Mouse (Mus musculus) forebrain, embryonic 12.5 days (tissue): ENCODE data around the gene Olfr671. TPM values are rescaled to one million over a fixed set of nuclear protein-coding genes. Genes with fewer than 3 reads are reported as not detected.
"Not testable (repeated sequence)": the region's sequence is repeated elsewhere in the genome, so short reads cannot be mapped to it uniquely, and the experiment has no call there.

ENCODE experiments used
- ATAC-seq: fragments of 200-750 bp; cut with Nextera tagmentation; 2 replicates; pipeline ENCODE4 v1.8.0; 2017; ENCODE audit warnings: moderate TSS enrichment; ENCODE audit not compliant: low FRiP score
- H3K27ac ChIP-seq: fragments of 300-500 bp; sonication (generic); 2 replicates; pipeline ENCODE4 v1.5.1; 2016; ENCODE audit warnings: mild to moderate bottlenecking
- H3K27me3 ChIP-seq: fragments of 300-500 bp; sonication (generic); 2 replicates; pipeline ENCODE4 v1.6.1; 2016; ENCODE audit warnings: mild to moderate bottlenecking
- H3K36me3 ChIP-seq: fragments of 300-500 bp; sonication (generic); replicated peaks from 2 replicates; pipeline ENCODE4 v1.6.1; 2016; ENCODE audit warnings: mild to moderate bottlenecking
- H3K4me1 ChIP-seq: fragments of 300-500 bp; sonication (generic); 2 replicates; pipeline ENCODE4 v1.6.1; 2016
- H3K4me2 ChIP-seq: fragments of 300-500 bp; sonication (generic); 2 replicates; pipeline ENCODE4 v1.6.1; 2016; ENCODE audit warnings: mild to moderate bottlenecking, moderate library complexity
- H3K4me3 ChIP-seq: fragments of 300-500 bp; sonication (generic); replicated peaks from 2 replicates; pipeline ENCODE4 v1.5.1; 2016; ENCODE audit warnings: mild to moderate bottlenecking
- H3K9ac ChIP-seq: fragments of 300-500 bp; sonication (generic); 2 replicates; pipeline ENCODE4 v1.6.1; 2016; ENCODE audit warnings: mild to moderate bottlenecking
- H3K9me3 ChIP-seq: fragments of 300-500 bp; sonication (generic); 2 replicates; pipeline ENCODE4 v1.6.1; 2016
- WGBS: fragments of 180-500 bp; shearing (Covaris S2); methylation state at CpG from one replicate; pipeline ENCODE4 v1.1.7; 2016; 5-methylcytosine and 5-hydroxymethylcytosine counted together
- polyA plus RNA-seq: library from polyadenylated mRNA; unstranded; fragments of >200 nt; fragmentation: Nextera tagmentation; extraction: Ambion mirVana; gene quantifications from 2 replicates; pipeline ENCODE4 v1.2.1, GENCODE M21; 2016

Olfr671 gene
- polyA plus RNA-seq: not detected in 2 replicates

DNA sequence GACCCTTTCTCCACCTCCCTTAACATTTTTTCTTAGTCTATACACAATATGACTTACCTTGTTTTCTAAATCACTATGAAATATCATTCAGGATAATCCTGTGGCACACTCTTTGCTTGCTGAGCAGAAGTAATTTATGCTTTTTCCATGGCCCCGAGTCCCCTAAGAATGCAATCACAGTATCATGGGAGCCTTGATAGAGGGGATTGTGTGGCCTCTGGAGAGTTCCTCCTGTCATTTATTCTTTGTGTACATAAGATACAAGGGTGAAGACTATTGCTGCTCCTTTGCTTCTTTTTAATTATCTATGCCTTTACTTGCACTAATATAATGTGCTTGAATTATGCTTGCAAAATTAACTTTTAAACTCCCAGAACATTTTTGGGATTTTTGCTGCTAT is at the start of gene Olfr671:
TSS of gene Olfr671 (minus strand) at position 101 of the 400 bp plus-strand sequence.
- WGBS: 77% methylated on average over 1 of the region's 1 CpGs
- no peak for ATAC-seq

DNA sequence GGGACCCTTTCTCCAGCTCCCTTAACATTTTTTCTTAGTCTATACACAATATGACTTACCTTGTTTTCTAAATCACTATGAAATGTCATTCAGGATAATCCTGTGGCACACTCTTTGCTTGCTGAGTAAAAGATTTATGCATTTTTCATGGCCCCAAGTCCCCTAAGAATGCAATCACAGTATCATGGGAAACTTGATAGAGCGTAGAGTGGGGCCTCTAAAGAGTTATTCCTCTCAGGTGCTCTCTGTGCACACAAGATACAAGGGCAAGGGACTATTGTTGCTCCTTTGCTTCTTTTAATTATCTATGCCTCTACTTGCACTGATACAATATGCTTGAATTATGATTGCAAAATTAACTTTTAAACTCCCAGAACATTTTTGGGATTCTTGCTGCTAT is 49.4 kb upstream of the Olfr671 start, which contains the start of gene Olfr675:
TSS of gene Olfr675 (minus strand) at position 101 of the 400 bp plus-strand sequence.
- no peak for ATAC-seq
- no peak within 1 kb of the TSS for H3K4me3 ChIP-seq
- H3K4me1 ChIP-seq: no peaks in the 10 kb centered on the region
- H3K36me3 ChIP-seq: no peaks in the 10 kb centered on the region
- no peaks in the 10 kb centered on the region for H3K9me3 ChIP-seq
- no peak within 1 kb of the TSS for H3K27ac ChIP-seq
- no peaks in the 10 kb centered on the region for H3K27me3 ChIP-seq
- WGBS: 90% methylated on average over 1 of the region's 1 CpGs
- H3K4me2 ChIP-seq: no peak within 1 kb of the TSS
- H3K9ac ChIP-seq: no peak within 1 kb of the TSS

More for the DNA sequence above, at the start of gene Olfr671:
- no peak within 1 kb of the TSS for H3K4me3 ChIP-seq
- H3K36me3 ChIP-seq: no peaks in the 10 kb centered on the region
- H3K4me1 ChIP-seq: no peaks in the 10 kb centered on the region
- no peak within 1 kb of the TSS for H3K27ac ChIP-seq
- no peaks in the 10 kb centered on the region for H3K27me3 ChIP-seq
- H3K9ac ChIP-seq: no peak within 1 kb of the TSS
- no peak within 1 kb of the TSS for H3K4me2 ChIP-seq
- 0 out of 2 replicates have a peak, but pooled peaks cover 7% of the 10 kb centered on the region for H3K9me3 ChIP-seq

DNA sequence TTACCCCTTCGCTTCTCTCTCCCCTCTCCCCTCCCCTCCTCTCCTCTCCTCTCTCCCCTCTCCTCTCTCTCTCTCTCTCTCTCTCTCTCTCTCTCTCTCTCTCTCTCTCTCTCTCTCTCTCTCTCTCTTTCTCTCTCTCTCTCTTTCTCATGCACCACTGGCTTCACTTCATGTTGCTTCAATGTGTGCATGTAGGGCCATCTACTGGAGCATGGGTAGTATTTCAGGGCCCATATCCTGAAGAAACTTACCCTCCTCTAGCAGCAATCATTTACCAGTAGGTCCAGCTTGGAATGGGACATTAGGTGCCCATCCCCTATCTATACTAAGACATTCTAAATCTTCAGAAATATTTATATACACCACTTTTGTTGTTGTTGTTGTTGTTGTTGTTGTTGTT is 43.6 kb upstream of the Olfr671 start:
- 69% methylated on average over 1 of the region's 1 CpGs for WGBS
- ATAC-seq: no peak
- no peaks in the 10 kb centered on the region for H3K4me1 ChIP-seq
- no peak overlapping the region for H3K4me2 ChIP-seq
- no peak overlapping the region for H3K4me3 ChIP-seq
- no peaks in the 10 kb centered on the region for H3K27me3 ChIP-seq
- H3K27ac ChIP-seq: no peak overlapping the region
- no peaks in the 10 kb centered on the region for H3K9me3 ChIP-seq
- H3K36me3 ChIP-seq: no peaks in the 10 kb centered on the region
- no peak overlapping the region for H3K9ac ChIP-seq

DNA sequence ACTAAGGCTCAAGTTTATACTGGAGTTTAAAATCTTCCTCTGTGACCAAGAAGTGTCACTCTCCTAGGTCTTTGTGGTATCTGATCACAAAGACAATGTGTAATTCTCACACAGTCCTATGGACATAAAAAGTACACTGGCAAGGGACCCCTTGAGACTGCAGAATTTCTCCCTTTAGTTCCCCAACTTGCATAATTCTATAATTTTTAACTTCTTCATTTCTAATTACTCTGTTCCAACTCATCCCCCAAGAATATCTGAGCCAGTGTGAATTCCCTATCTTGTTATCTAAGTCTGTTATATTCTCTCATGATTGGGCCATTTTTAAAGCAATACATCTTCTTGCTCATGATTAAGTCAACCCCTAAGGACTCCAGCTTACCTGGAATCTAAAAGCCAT is 23.0 kb upstream of the Olfr671 start, which contains the start of gene Olfr672:
TSS of gene Olfr672 (minus strand) at position 101 of the 400 bp plus-strand sequence.
- Histone ChIP-seq H3K9ac (no peak within 1 kb of the TSS), H3K4me2 (no peak within 1 kb of the TSS), H3K27me3 (no peaks in the 10 kb centered on the region), H3K27ac (no peak within 1 kb of the TSS), H3K4me1 (no peaks in the 10 kb centered on the region), H3K36me3 (no peaks in the 10 kb centered on the region), H3K4me3 (no peak within 1 kb of the TSS), H3K9me3 (no peaks in the 10 kb centered on the region)
- no peak for ATAC-seq

DNA sequence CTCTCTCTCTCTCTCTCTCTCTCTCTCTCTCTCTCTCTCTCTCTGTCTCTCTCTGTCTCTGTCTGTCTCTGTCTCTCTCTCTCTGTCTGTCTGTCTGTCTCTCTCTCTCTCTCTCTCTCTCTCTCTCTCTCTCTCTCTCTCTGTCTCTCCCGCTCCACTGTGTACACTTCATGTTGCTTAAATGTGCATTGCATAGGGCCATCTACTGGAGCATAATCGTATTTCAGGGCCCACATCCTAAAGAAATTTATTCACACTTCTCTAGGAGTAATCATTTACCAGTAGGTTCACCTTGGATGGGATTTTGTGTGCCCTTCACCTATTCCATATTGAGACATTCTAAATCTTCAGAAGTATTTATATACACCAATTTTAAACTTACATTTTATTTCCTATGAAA is 6.4 kb downstream of the Olfr671 start:
- not testable (repeated sequence) for H3K4me2 ChIP-seq, H3K9me3 ChIP-seq, H3K27ac ChIP-seq, ATAC-seq, H3K9ac ChIP-seq, H3K4me3 ChIP-seq, H3K4me1 ChIP-seq, H3K27me3 ChIP-seq, H3K36me3 ChIP-seq
- 76% methylated on average over 2 of the region's 2 CpGs for WGBS

DNA sequence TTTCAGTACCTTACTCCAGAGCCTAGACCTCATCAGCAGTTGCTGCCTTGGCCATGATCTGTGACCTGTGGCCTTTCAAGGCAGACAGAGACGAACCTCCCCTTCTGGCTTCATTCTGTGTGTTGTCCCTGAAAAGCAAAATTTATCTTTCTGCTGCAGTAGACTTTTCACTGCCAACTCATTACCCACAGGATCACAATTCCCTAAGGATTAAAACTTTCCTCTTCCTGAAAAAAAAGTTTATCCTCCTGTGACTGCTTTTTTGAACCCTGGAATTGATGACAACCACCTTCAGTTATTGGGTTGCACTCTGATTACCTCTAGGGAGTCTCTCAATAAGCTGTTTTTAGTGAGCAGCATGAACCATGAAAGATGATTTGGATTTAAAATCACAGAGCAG is 16.4 kb downstream of the Olfr671 start, which contains the start of gene Olfr670:
TSS of gene Olfr670 (minus strand) at position 101 of the 400 bp plus-strand sequence.
- H3K9me3 ChIP-seq: no peaks in the 10 kb centered on the region
- H3K9ac ChIP-seq: no peak within 1 kb of the TSS
- H3K4me3 ChIP-seq: no peak within 1 kb of the TSS
- H3K27me3 ChIP-seq: no peaks in the 10 kb centered on the region
- no peak for ATAC-seq
- H3K4me1 ChIP-seq: no peaks in the 10 kb centered on the region
- H3K36me3 ChIP-seq: no peaks in the 10 kb centered on the region
- WGBS: 61% methylated on average over 1 of the region's 1 CpGs
- H3K27ac ChIP-seq: no peak within 1 kb of the TSS
- H3K4me2 ChIP-seq: no peak within 1 kb of the TSS

DNA sequence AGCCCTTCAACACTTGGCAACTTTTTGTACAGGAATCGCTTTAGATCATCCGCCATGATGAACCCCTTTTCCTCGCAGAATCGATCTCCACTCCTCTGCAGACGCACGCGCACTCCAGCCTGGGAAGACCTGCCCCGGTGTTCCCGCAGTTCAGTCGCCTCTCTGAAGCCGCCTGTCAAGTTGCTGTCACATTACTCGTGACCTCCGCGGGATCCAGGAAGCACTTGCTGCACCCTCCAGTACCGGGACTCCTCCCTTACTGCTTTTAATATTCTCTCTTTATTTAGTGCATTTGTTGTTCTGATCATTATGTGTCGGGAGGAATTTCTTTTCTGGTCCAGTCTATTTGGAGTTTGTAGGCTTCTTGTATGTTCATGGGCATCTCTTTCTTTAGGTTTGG is 28.7 kb downstream of the Olfr671 start:
- H3K9me3 ChIP-seq, H3K4me2 ChIP-seq, H3K27ac ChIP-seq, H3K4me3 ChIP-seq, H3K4me1 ChIP-seq, H3K36me3 ChIP-seq, H3K9ac ChIP-seq, H3K27me3 ChIP-seq, ATAC-seq: not testable (repeated sequence)
- WGBS: 91% methylated on average over 16 of the region's 16 CpGs

DNA sequence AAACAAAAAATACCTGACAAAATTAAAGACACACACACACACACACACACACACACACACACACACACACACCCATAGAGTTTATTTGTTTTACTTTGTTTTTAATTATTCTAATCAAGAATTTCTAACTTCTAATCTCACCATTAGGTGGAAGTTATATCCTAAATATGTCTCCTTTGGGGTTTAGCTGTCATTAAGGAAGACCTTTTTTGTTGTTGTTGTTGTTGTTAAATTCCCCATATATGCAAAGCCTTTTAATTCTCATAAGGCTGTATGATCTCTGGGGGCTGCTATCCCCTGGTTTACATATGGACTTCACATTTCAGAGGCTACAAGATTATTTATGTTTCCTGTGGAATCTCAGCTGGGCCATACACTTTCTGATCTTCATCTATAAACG is 45.0 kb downstream of the Olfr671 start, which contains the start of gene Olfr669:
TSS of gene Olfr669 (plus strand) at position 301 of the 400 bp plus-strand sequence.
- ATAC-seq: no peak
- H3K9me3 ChIP-seq: no peaks in the 10 kb centered on the region
- WGBS: 78% methylated on average over 1 of the region's 1 CpGs
- no peak within 1 kb of the TSS for H3K9ac ChIP-seq
- no peaks in the 10 kb centered on the region for H3K36me3 ChIP-seq
- no peak within 1 kb of the TSS for H3K4me3 ChIP-seq
- no peaks in the 10 kb centered on the region for H3K27me3 ChIP-seq
- H3K4me2 ChIP-seq: no peak within 1 kb of the TSS
- no peak within 1 kb of the TSS for H3K27ac ChIP-seq
- H3K4me1 ChIP-seq: no peaks in the 10 kb centered on the region

DNA sequence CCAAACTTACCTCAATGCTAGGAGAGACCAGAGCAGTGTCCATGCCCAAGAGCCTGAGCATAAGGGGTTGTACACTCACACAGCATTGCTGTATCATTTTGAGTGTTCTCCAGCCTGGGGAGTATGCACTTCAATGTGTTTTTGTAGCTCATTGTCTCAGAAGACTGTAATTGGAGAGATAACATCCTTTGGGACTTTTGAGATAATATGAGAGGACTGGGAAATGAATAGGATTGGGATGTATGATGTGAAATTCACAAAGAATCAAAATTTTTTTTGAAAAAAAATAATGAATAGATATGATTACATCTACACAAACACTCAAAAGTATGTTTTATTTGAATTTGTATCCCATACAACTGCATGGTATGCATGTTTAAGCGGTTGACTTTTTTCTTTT is 51.0 kb downstream of the Olfr671 start, which contains the start of gene Olfr668:
TSS of gene Olfr668 (minus strand) at position 101 of the 400 bp plus-strand sequence.
- H3K4me1 ChIP-seq: no peaks in the 10 kb centered on the region
- H3K9me3 ChIP-seq: no peaks in the 10 kb centered on the region
- H3K4me3 ChIP-seq: no peak within 1 kb of the TSS
- no peak within 1 kb of the TSS for H3K27ac ChIP-seq
- no peak within 1 kb of the TSS for H3K9ac ChIP-seq
- no peak for ATAC-seq
- H3K27me3 ChIP-seq: no peaks in the 10 kb centered on the region
- no peaks in the 10 kb centered on the region for H3K36me3 ChIP-seq
- H3K4me2 ChIP-seq: no peak within 1 kb of the TSS
- WGBS: 84% methylated on average over 1 of the region's 1 CpGs

Other genes starting within 250 kb of the Olfr671 start
- not detected in 2 replicates for gene Usp17le, start 201.7 kb downstream of the Olfr671 start, polyA plus RNA-seq
- not detected in 2 replicates for gene Usp17lb, start 136.5 kb downstream of the Olfr671 start, polyA plus RNA-seq
- gene Usp17la, start 122.1 kb downstream of the Olfr671 start, polyA plus RNA-seq: not detected in 2 replicates
- not detected in 2 replicates for gene Olfr665, start 101.1 kb downstream of the Olfr671 start, polyA plus RNA-seq
- 0.27 TPM in 1 of 2 replicates, not detected in the other for gene Olfr666, start 83.2 kb downstream of the Olfr671 start, polyA plus RNA-seq
- gene Olfr667, start 57.6 kb downstream of the Olfr671 start, polyA plus RNA-seq: not detected in 2 replicates
- gene Olfr668, start 51.1 kb downstream of the Olfr671 start, polyA plus RNA-seq: not detected in 2 replicates
- gene Olfr669, start 44.9 kb downstream of the Olfr671 start, polyA plus RNA-seq: not detected in 2 replicates
- gene Olfr670, start 16.5 kb downstream of the Olfr671 start, polyA plus RNA-seq: not detected in 2 replicates
- gene Olfr672, start 22.9 kb upstream of the Olfr671 start, polyA plus RNA-seq: not detected in 2 replicates
- gene Olfr675, start 49.3 kb upstream of the Olfr671 start, polyA plus RNA-seq: not detected in 2 replicates
- not detected in 2 replicates for gene Olfr676, start 53.6 kb upstream of the Olfr671 start, polyA plus RNA-seq
- gene Olfr677, start 72.2 kb upstream of the Olfr671 start, polyA plus RNA-seq: not detected in 2 replicates
- not detected in 2 replicates for gene Olfr678, start 85.3 kb upstream of the Olfr671 start, polyA plus RNA-seq
- not detected in 2 replicates for gene Olfr679, start 102.1 kb upstream of the Olfr671 start, polyA plus RNA-seq
- gene Olfr680-ps1, start 113.7 kb upstream of the Olfr671 start, polyA plus RNA-seq: not detected in 2 replicates
- not detected in 2 replicates for gene Olfr681, start 137.7 kb upstream of the Olfr671 start, polyA plus RNA-seq
- gene Olfr683, start 167.9 kb upstream of the Olfr671 start, polyA plus RNA-seq: 0.13 TPM in 1 of 2 replicates, not detected in the other
- not detected in 2 replicates for gene Olfr684, start 184.5 kb upstream of the Olfr671 start, polyA plus RNA-seq
- not detected in 2 replicates for gene Olfr685, start 206.9 kb upstream of the Olfr671 start, polyA plus RNA-seq
- gene Olfr686, start 228.4 kb upstream of the Olfr671 start, polyA plus RNA-seq: not detected in 2 replicates